Mouse (Mus musculus) cerebellum, postnatal 25 days (tissue): ENCODE measurements around the gene Dnajc30.

Experiments
- DNase-seq, 2 experiments: peaks; one replicate each; pipeline ENCODE4 v3.0.0; 2021; ENCODE audit warnings: mixed read lengths in 2 of 2

Dnajc30 gene

GRCm38 (mm10) chr5:135109976-135110375, 46.0 kb downstream of the Dnajc30 start:
- no peak for DNase-seq

GRCm38 (mm10) chr5:135113782-135114181, 49.8 kb downstream of the Dnajc30 start:
- DNase-seq, result no peak

GRCm38 (mm10) chr5:135115241-135115640, 51.2 kb downstream of the Dnajc30 start:
- no peak for DNase-seq
